Mouse (Mus musculus): ENCODE data around the gene Tbc1d32. TPM values are rescaled to one million over a fixed set of nuclear protein-coding genes. Genes with fewer than 3 reads are reported as not detected.
"Not testable (repeated sequence)": the region's sequence is repeated elsewhere in the genome, so short reads cannot be mapped to it uniquely, and the experiment has no call there.

Gene Tbc1d32
- polyA plus RNA-seq, 1 experiment, result 1.4 TPM

DNA sequence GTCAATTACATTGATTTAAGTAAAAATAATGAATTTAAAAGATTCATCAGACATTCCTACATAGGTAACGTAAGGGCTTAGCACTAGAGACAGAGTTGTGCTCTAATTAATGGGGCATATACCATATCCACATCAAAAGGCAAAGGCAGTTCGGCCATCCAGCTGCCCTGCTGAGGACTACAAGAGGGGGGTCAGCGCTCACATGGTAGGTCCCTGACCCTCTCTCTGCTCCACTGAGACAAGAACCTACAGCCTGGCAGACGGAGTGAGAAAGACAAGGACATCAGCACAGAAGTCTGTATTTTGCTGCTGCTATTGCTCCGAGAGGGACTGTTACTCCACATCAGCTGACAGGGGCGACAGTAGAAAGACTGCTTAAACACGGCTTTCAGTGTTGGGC lies 34.2 kb downstream of the Tbc1d32 start:
- 81% methylated on average over 7 of the region's 7 CpGs for WGBS
- TF ChIP-seq CTCF (IDR thresholded peaks at IDR 0.05; ENCODE audit: control insufficient read depth, insufficient read depth, low read length), result no peak
- no peak for TF ChIP-seq POLR2A (IDR thresholded peaks at IDR 0.05; ENCODE audit: borderline replicate concordance, control insufficient read depth, low read depth, low read length)

DNA sequence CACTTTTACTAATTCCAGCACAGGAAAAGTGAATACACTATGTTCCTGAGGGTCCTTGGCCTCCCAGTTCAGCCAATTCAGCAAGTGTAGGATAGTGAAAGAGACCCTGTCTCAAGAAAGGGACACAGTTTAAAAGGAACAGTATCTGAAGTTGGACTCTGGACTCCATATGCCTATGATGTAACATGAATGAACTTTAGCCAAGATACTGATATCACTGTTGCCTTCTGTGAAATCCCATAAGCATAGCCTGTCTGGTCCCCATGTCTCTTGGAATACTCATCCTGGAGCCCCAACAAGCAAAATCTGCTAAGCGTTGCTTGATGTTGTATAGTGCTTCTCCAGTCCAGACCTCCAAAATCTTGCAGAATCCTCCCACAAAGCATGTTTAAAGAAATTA lies 46.8 kb downstream of the Tbc1d32 start:
- Histone ChIP-seq H3K4me1 (ENCODE audit: control insufficient read depth, insufficient read depth, low read length) (no peaks in the 10 kb centered on the region), H3K27ac (ENCODE audit: control insufficient read depth, insufficient read depth, low read depth, low read length, poor library complexity) (no peak overlapping the region), H3K4me3 (replicated peaks; ENCODE audit: control insufficient read depth, low read depth, low read length) (no peak overlapping the region)
- 91% methylated on average over 1 of the region's 1 CpGs for WGBS
- TF ChIP-seq CTCF (IDR thresholded peaks at IDR 0.05; ENCODE audit: control insufficient read depth, insufficient read depth, low read length), result no peak

More for the DNA sequence above, 34.2 kb downstream of the Tbc1d32 start:
- H3K27ac ChIP-seq (ENCODE audit: control insufficient read depth, insufficient read depth, low read depth, low read length, poor library complexity), result no peak overlapping the region
- no peaks in the 10 kb centered on the region for H3K4me1 ChIP-seq (ENCODE audit: control insufficient read depth, insufficient read depth, low read length)
- no peak overlapping the region for H3K4me3 ChIP-seq (replicated peaks; ENCODE audit: control insufficient read depth, low read depth, low read length)

DNA sequence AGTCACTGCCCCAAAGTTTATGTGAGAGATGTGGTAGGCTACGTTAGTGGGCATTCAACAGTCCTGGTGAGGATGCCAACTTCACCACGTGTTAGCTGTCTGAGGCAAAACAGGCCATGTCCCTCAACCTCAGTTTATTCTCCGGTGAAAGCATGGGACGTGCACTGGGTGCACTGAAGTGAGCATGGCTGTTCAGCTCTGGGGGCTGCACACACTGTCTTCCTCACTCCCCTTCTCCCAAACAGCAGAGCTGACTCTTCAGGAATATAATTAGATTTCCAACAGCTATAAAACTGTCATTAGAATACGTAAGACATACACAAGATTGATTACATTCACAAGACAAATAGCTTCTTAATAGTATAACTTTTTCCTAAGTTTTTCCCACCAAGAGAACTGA lies 55.3 kb downstream of the Tbc1d32 start:
- WGBS, result 81% methylated on average over 5 of the region's 5 CpGs
- Histone ChIP-seq H3K4me1 (ENCODE audit: control insufficient read depth, insufficient read depth, low read length) (no peaks in the 10 kb centered on the region), H3K27ac (ENCODE audit: control insufficient read depth, insufficient read depth, low read depth, low read length, poor library complexity) (no peak overlapping the region), H3K4me3 (replicated peaks; ENCODE audit: control insufficient read depth, low read depth, low read length) (no peak overlapping the region)
- TF ChIP-seq POLR2A (IDR thresholded peaks at IDR 0.05; ENCODE audit: borderline replicate concordance, control insufficient read depth, low read depth, low read length) (no peak), CTCF (IDR thresholded peaks at IDR 0.05; ENCODE audit: control insufficient read depth, insufficient read depth, low read length) (no peak)

DNA sequence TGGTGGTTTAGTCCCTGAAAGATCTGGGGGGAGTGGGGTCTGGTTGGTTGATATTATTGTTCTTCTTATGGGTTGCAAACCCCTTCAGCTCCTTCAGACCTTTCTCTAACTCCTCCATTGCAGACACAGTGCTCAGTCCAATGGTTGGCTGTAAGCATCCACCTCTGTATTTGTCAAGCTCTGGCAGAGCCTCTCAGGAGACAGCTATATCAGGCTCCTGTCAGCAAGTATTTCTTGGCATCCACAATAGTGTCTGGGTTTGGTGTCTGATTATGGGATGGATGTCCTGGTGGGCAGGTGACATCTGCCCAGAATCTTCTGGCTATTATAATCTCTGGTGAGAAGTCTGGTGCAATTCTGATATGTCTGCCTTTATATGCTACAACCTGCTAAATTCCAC lies 60.8 kb downstream of the Tbc1d32 start:
- not testable (repeated sequence) for H3K4me3 ChIP-seq (replicated peaks; ENCODE audit: control insufficient read depth, low read depth, low read length); H3K27ac ChIP-seq (ENCODE audit: control insufficient read depth, insufficient read depth, low read depth, low read length, poor library complexity); H3K4me1 ChIP-seq (ENCODE audit: control insufficient read depth, insufficient read depth, low read length)

DNA sequence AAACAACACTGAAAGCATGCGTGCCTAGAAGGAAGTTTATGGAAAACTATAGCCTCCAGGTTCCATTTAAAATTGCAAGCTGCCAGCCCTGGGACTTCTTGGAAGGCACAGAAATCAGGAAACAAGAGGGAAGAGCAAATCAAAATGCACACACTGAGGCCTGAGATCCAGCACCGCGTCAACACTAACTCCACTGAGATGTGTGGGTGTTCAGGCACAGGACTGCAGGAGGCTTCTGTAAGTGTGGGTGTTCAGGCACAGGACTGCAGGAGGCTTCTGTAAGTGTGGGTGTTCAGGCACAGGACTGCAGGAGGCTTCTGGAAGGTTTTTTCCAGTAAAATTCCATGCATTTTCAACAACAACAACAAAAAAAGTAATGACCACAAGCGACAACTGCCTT lies 62.7 kb downstream of the Tbc1d32 start:
- WGBS, result 82% methylated on average over 4 of the region's 4 CpGs
- no peak overlapping the region for H3K27ac ChIP-seq (ENCODE audit: control insufficient read depth, insufficient read depth, low read depth, low read length, poor library complexity)
- H3K4me3 ChIP-seq (replicated peaks; ENCODE audit: control insufficient read depth, low read depth, low read length), result no peak overlapping the region
- TF ChIP-seq POLR2A (IDR thresholded peaks at IDR 0.05; ENCODE audit: borderline replicate concordance, control insufficient read depth, low read depth, low read length) (no peak), CTCF (IDR thresholded peaks at IDR 0.05; ENCODE audit: control insufficient read depth, insufficient read depth, low read length) (no peak)
- no peaks in the 10 kb centered on the region for H3K4me1 ChIP-seq (ENCODE audit: control insufficient read depth, insufficient read depth, low read length)

DNA sequence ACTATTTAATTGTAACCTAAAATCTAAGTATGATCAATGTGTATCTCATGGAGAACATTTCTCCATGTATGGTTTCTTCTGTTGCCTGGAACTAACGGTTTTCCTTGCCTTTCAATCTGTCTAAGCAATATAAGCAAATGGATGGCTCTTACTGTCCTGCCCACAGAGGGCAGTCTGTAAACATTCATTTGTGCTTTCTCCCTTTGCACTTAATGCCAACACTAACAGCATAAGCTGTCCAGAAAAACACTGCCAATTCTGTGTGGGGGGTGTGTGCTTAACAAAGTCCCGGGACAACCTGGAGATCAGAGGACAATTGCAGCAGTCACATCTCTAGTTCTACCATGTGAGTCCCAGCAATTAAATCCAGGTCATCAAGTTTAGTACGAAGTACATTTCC lies 64.1 kb downstream of the Tbc1d32 start:
- no peak overlapping the region for H3K27ac ChIP-seq (ENCODE audit: control insufficient read depth, insufficient read depth, low read depth, low read length, poor library complexity)
- no peak overlapping the region for H3K4me3 ChIP-seq (replicated peaks; ENCODE audit: control insufficient read depth, low read depth, low read length)
- no peaks in the 10 kb centered on the region for H3K4me1 ChIP-seq (ENCODE audit: control insufficient read depth, insufficient read depth, low read length)
- WGBS, result 79% methylated on average over 3 of the region's 3 CpGs
- TF ChIP-seq POLR2A (IDR thresholded peaks at IDR 0.05; ENCODE audit: borderline replicate concordance, control insufficient read depth, low read depth, low read length) (no peak), CTCF (IDR thresholded peaks at IDR 0.05; ENCODE audit: control insufficient read depth, insufficient read depth, low read length) (no peak)

DNA sequence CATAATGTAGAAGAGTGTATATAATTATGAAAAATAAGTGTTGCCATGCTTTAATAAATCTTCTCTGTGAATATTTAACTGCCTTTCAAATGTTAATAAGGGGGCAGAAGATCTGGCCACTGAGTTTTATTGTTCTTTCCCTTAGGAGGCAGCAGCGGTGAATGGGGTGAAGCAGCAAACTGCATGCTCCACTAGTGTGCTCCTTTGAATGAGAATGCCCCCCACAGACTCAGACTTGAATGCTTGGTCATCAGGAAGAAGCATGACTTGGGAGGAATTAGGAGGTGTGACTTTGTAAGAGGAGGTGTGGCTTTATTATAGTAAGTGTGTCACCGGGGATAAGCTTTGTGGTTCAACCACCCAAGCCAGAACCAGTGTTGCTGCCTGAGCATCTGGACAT lies 69.7 kb downstream of the Tbc1d32 start:
- TF ChIP-seq POLR2A (IDR thresholded peaks at IDR 0.05; ENCODE audit: borderline replicate concordance, control insufficient read depth, low read depth, low read length) (no peak), CTCF (IDR thresholded peaks at IDR 0.05; ENCODE audit: control insufficient read depth, insufficient read depth, low read length) (no peak)
- no peaks in the 10 kb centered on the region for H3K4me1 ChIP-seq (ENCODE audit: control insufficient read depth, insufficient read depth, low read length)
- 77% methylated on average over 2 of the region's 2 CpGs for WGBS
- no peak overlapping the region for H3K4me3 ChIP-seq (replicated peaks; ENCODE audit: control insufficient read depth, low read depth, low read length)
- H3K27ac ChIP-seq (ENCODE audit: control insufficient read depth, insufficient read depth, low read depth, low read length, poor library complexity), result no peak overlapping the region

DNA sequence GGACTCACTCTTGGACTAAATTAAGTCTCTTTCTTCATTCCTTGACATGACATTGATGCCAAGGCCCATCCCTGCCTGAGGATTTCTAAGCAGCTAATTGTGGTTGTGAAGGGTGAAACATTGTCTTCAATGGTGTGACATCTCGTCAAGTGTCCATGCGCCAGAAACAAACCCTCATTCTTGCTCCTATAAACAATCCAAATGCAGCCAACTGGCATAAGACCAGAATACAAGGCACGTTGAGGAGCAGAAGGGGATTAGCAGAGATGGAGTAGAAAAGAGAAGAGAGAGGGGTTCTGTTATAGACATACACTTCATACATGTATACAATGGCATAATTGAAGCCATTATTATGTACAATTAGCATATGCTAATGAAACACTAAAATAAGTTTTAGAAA lies 70.3 kb downstream of the Tbc1d32 start:
- H3K27ac ChIP-seq (ENCODE audit: control insufficient read depth, insufficient read depth, low read depth, low read length, poor library complexity), result no peak overlapping the region
- no peaks in the 10 kb centered on the region for H3K4me1 ChIP-seq (ENCODE audit: control insufficient read depth, insufficient read depth, low read length)
- no peak overlapping the region for H3K4me3 ChIP-seq (replicated peaks; ENCODE audit: control insufficient read depth, low read depth, low read length)
- TF ChIP-seq CTCF (IDR thresholded peaks at IDR 0.05; ENCODE audit: control insufficient read depth, insufficient read depth, low read length) (no peak), POLR2A (IDR thresholded peaks at IDR 0.05; ENCODE audit: borderline replicate concordance, control insufficient read depth, low read depth, low read length) (no peak)
- 81% methylated on average over 3 of the region's 3 CpGs for WGBS

DNA sequence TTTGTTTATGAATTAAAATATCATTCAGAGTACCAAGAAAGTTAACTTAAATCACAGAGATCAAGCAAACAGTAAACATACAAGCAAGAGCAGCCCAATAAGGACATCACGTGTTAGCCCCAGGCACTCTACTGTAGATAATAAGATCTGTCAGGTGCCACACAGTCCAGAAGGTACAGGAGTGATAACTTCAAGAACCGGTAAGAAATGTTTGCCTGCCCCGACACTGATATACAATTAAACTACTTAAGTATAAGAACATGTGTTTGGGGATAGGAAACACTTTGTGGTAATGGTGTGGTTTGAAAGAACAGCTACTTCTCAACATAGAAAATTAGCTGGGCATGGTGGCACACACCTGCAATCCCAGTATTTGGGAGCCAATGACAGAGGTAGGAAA lies 71.5 kb downstream of the Tbc1d32 start:
- 73% methylated on average over 3 of the region's 3 CpGs for WGBS
- Histone ChIP-seq H3K4me1 (ENCODE audit: control insufficient read depth, insufficient read depth, low read length) (no peaks in the 10 kb centered on the region), H3K4me3 (replicated peaks; ENCODE audit: control insufficient read depth, low read depth, low read length) (no peak overlapping the region), H3K27ac (ENCODE audit: control insufficient read depth, insufficient read depth, low read depth, low read length, poor library complexity) (no peak overlapping the region)
- TF ChIP-seq CTCF (IDR thresholded peaks at IDR 0.05; ENCODE audit: control insufficient read depth, insufficient read depth, low read length) (no peak), POLR2A (IDR thresholded peaks at IDR 0.05; ENCODE audit: borderline replicate concordance, control insufficient read depth, low read depth, low read length) (no peak)
